Mouse (Mus musculus) right cerebral cortex, postnatal 4 days (tissue): Measurements from ENCODE around the gene Snx4.

Experiments
- DNase-seq: peaks from one replicate; pipeline ENCODE4 v3.0.0-alpha.2; 2022

Gene Snx4

GRCm38 (mm10) chr16:33271824-33272223 is 20.6 kb downstream of the Snx4 start:
- no peak for DNase-seq

- no peak for DNase-seq
Measured at GRCm38 (mm10) chr16:33283079-33283478, 31.8 kb downstream of the Snx4 start.

- DNase-seq, result no peak
Measured at GRCm38 (mm10) chr16:33288536-33288935, 37.3 kb downstream of the Snx4 start.

- no peak for DNase-seq
Measured at GRCm38 (mm10) chr16:33289981-33290380, 38.7 kb downstream of the Snx4 start.

GRCm38 (mm10) chr16:33292241-33292640 is 41.0 kb downstream of the Snx4 start:
- no peak for DNase-seq

- no peak for DNase-seq
Measured at GRCm38 (mm10) chr16:33294681-33295080, 43.4 kb downstream of the Snx4 start.

- no peak for DNase-seq
Measured at GRCm38 (mm10) chr16:33295321-33295720, 44.1 kb downstream of the Snx4 start.

GRCm38 (mm10) chr16:33297493-33297892 is 46.3 kb downstream of the Snx4 start:
- DNase-seq, result no peak

GRCm38 (mm10) chr16:33306633-33307070 is 55.4 kb downstream of the Snx4 start:
- DNase-seq, result peak; percentile 82

- DNase-seq, result peak; percentile 28
Measured at GRCm38 (mm10) chr16:33307761-33308160, 56.5 kb downstream of the Snx4 start.

- DNase-seq, result no peak
Measured at GRCm38 (mm10) chr16:33309066-33309465, 57.8 kb downstream of the Snx4 start.

GRCm38 (mm10) chr16:33315611-33316010 is 64.4 kb downstream of the Snx4 start:
- DNase-seq, result no peak

GRCm38 (mm10) chr16:33317646-33318045 is 66.4 kb downstream of the Snx4 start:
- DNase-seq, result no peak

GRCm38 (mm10) chr16:33318059-33318458 is 66.8 kb downstream of the Snx4 start:
- DNase-seq, result no peak

GRCm38 (mm10) chr16:33325704-33326455 is 74.6 kb downstream of the Snx4 start:
- no peak for DNase-seq

GRCm38 (mm10) chr16:33326589-33326988 is 75.3 kb downstream of the Snx4 start:
- DNase-seq, result no peak

- no peak for DNase-seq
Measured at GRCm38 (mm10) chr16:33327101-33327500, 75.9 kb downstream of the Snx4 start.

GRCm38 (mm10) chr16:33333015-33333414 is 81.8 kb downstream of the Snx4 start:
- DNase-seq, result no peak

GRCm38 (mm10) chr16:33337177-33337576 is 85.9 kb downstream of the Snx4 start:
- peak; percentile 65 for DNase-seq

GRCm38 (mm10) chr16:33337681-33338080 is 86.4 kb downstream of the Snx4 start:
- no peak for DNase-seq

GRCm38 (mm10) chr16:33338492-33338891 is 87.2 kb downstream of the Snx4 start:
- DNase-seq, result no peak

GRCm38 (mm10) chr16:33339476-33339875 is 88.2 kb downstream of the Snx4 start:
- DNase-seq, result no peak

- DNase-seq, result no peak
Measured at GRCm38 (mm10) chr16:33342356-33342755, 91.1 kb downstream of the Snx4 start.

- DNase-seq, result no peak
Measured at GRCm38 (mm10) chr16:33343106-33343505, 91.9 kb downstream of the Snx4 start.

GRCm38 (mm10) chr16:33343601-33344000 is 92.4 kb downstream of the Snx4 start:
- no peak for DNase-seq
